Mouse (Mus musculus) spleen, adult 2 months (tissue): ENCODE data around the gene Igf2r. TPM values are rescaled to one million over a fixed set of nuclear protein-coding genes. Genes with fewer than 3 reads are reported as not detected.

Experiments
- DNase-seq, 2 experiments: peaks; one replicate each; pipeline versions ENCODE4 v3.0.0 to v3.0.0-alpha.2; 2012 to 2021; ENCODE audit warnings: low spot score in 2 of 2, low read depth in 1 of 2
- H3K27ac ChIP-seq: fragments of 200-500 bp; 2 replicates; pipeline ENCODE4 v1.5.1; 2012; ENCODE audit warnings: low read length, inconsistent platforms; ENCODE audit not compliant: insufficient read depth
- H3K27me3 ChIP-seq: fragments of 200-500 bp; 2 replicates; pipeline ENCODE4 v1.6.1; 2012; ENCODE audit warnings: mild to moderate bottlenecking, moderate library complexity, low read length, inconsistent platforms; ENCODE audit not compliant: control insufficient read depth, insufficient read depth
- H3K36me3 ChIP-seq: fragments of 200-500 bp; 2 replicates; pipeline ENCODE4 v1.6.1; 2012; ENCODE audit warnings: mild to moderate bottlenecking, low read length, inconsistent platforms; ENCODE audit not compliant: control insufficient read depth, insufficient read depth
- H3K4me1 ChIP-seq: fragments of 200-500 bp; 2 replicates; pipeline ENCODE4 v1.6.1; 2011; ENCODE audit warnings: inconsistent platforms; ENCODE audit not compliant: control insufficient read depth, insufficient read depth, insufficient read length
- H3K4me3 ChIP-seq: fragments of 200-500 bp; 2 replicates; pipeline ENCODE4 v1.5.1; 2011; ENCODE audit warnings: mild to moderate bottlenecking, inconsistent platforms; ENCODE audit not compliant: insufficient read depth, insufficient read length; ENCODE audit errors: extremely low read depth
- CTCF ChIP-seq: fragments of 200-500 bp; IDR thresholded peaks from 2 replicates; pipeline ENCODE4 v1.5.1; 2011; ENCODE audit warnings: mild to moderate bottlenecking, inconsistent platforms; ENCODE audit not compliant: insufficient read depth, insufficient read length, insufficient replicate concordance; ENCODE audit errors: extremely low read depth
- POLR2A ChIP-seq: fragments of 200-500 bp; IDR thresholded peaks from 2 replicates; pipeline ENCODE4 v1.6.1; 2011; ENCODE audit warnings: low read depth, low read length, inconsistent platforms
- WGBS: fragments of 180-500 bp; shearing (Covaris S2); methylation state at CpG from one replicate; pipeline ENCODE4 v1.1.7; 2018; 5-methylcytosine and 5-hydroxymethylcytosine counted together
- polyA plus RNA-seq: library from polyadenylated mRNA; depleted of rRNA; stranded (reverse); fragments of >200 nt; gene quantifications from 2 replicates; pipeline ENCODE4 v1.2.3, GENCODE M21; 2012

Gene Igf2r
- polyA plus RNA-seq, 1 experiment: 7.2 TPM

DNA sequence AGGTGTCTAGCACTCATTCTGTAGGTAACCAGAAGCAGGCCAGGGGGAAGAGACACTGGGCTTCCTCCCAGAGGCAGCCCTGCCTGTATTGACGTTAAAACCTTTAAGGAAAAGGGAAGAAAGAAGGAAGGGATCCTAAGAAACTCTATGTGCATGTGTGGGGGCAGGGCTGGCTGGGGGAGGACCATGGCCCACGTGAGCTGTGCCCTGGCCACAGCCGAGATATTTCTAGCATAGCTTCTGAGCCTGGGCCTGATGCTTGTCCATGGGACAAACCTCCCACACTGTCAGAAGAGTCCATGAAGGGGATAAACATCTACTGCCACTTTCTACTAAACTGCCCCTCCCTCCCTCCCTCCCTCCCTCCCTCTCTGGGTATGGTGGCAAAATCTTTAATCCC lies 95.6 kb downstream of the Igf2r start:
- H3K4me3 ChIP-seq: no peak overlapping the region

DNA sequence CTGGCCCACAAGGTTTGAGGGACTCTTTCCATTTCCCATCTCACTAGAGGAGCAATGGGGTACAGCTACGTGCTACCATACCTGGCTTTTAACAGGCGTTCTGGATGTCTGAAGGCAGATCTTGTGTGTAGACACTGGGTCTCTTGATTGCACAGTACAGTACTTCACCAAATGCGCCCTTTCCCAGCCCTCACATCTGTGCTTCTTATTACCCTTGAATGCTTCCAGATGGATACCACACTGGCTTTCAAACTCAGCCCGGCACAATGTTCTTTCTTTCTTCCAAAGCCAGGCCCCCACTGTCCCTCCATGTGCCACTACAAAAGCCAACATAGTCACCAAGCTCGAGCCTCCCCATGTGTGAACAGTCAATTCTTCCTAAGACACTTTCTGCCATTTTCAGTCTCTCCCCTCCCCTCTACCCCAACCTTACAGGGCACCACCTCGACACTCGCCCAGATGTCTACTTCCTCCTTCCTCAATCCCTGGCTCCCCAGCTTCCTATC lies 97.1 kb downstream of the Igf2r start:
- Histone ChIP-seq H3K4me1 (0 out of 2 replicates have a peak, but pooled peaks cover 2% of the 10 kb centered on the region), H3K27ac (no peak overlapping the region), H3K4me3 (no peak overlapping the region), H3K27me3 (no peaks in the 10 kb centered on the region), H3K36me3 (no peaks in the 10 kb centered on the region)
- DNase-seq: no peak
- TF ChIP-seq CTCF (no peak), POLR2A (no peak)
- WGBS: 73% methylated on average over 7 of the region's 7 CpGs

More for the DNA sequence above, 95.6 kb downstream of the Igf2r start:
- no peak overlapping the region for H3K27ac ChIP-seq
- 57% methylated on average over 3 of the region's 3 CpGs for WGBS
- H3K36me3 ChIP-seq: no peaks in the 10 kb centered on the region
- no peak for DNase-seq
- H3K4me1 ChIP-seq: 0 out of 2 replicates have a peak, but pooled peaks cover 2% of the 10 kb centered on the region
- TF ChIP-seq CTCF (no peak), POLR2A (no peak)
- no peaks in the 10 kb centered on the region for H3K27me3 ChIP-seq

- no peak for DNase-seq
- Histone ChIP-seq H3K4me1 (0 out of 2 replicates have a peak, but pooled peaks cover 2% of the 10 kb centered on the region), H3K36me3 (no peaks in the 10 kb centered on the region), H3K4me3 (no peak overlapping the region), H3K27me3 (no peaks in the 10 kb centered on the region), H3K27ac (no peak overlapping the region)
- 83% methylated on average over 5 of the region's 5 CpGs for WGBS
- TF ChIP-seq CTCF (no peak), POLR2A (no peak)
Observed at GRCm38 (mm10) chr17:12671029-12671605, 98.3 kb downstream of the Igf2r start.

- H3K36me3 ChIP-seq: no peaks in the 10 kb centered on the region
- H3K27ac ChIP-seq: no peak overlapping the region
- no peak for DNase-seq
- H3K4me1 ChIP-seq: no peaks in the 10 kb centered on the region
- no peaks in the 10 kb centered on the region for H3K27me3 ChIP-seq
- TF ChIP-seq CTCF (no peak), POLR2A (no peak)
- H3K4me3 ChIP-seq: no peak overlapping the region
Observed at GRCm38 (mm10) chr17:12669363-12669679, 100.1 kb downstream of the Igf2r start.

- H3K36me3 ChIP-seq: no peaks in the 10 kb centered on the region
- no peak overlapping the region for H3K27ac ChIP-seq
- no peak for DNase-seq
- 71% methylated on average over 7 of the region's 7 CpGs for WGBS
- TF ChIP-seq POLR2A: no peak
- TF ChIP-seq CTCF: no peak
- no peaks in the 10 kb centered on the region for H3K27me3 ChIP-seq
- no peak overlapping the region for H3K4me3 ChIP-seq
- H3K4me1 ChIP-seq: no peaks in the 10 kb centered on the region
Observed at GRCm38 (mm10) chr17:12668478-12669362, 100.7 kb downstream of the Igf2r start.

GRCm38 (mm10) chr17:12664156-12664555 lies 105.3 kb downstream of the Igf2r start:
- Histone ChIP-seq H3K36me3 (no peaks in the 10 kb centered on the region), H3K27me3 (no peaks in the 10 kb centered on the region), H3K4me1 (no peaks in the 10 kb centered on the region), H3K4me3 (no peak overlapping the region), H3K27ac (no peak overlapping the region)
- TF ChIP-seq POLR2A: no peak
- TF ChIP-seq CTCF: no peak
- DNase-seq: no peak
- WGBS: 84% methylated on average over 8 of the region's 8 CpGs

GRCm38 (mm10) chr17:12660572-12661260 lies 108.7 kb downstream of the Igf2r start:
- no peaks in the 10 kb centered on the region for H3K27me3 ChIP-seq
- no peak overlapping the region for H3K27ac ChIP-seq
- H3K4me1 ChIP-seq: no peaks in the 10 kb centered on the region
- 70% methylated on average over 13 of the region's 13 CpGs for WGBS
- TF ChIP-seq CTCF (no peak), POLR2A (no peak)
- no peaks in the 10 kb centered on the region for H3K36me3 ChIP-seq
- DNase-seq: no peak
- H3K4me3 ChIP-seq: no peak overlapping the region
